Mouse (Mus musculus): ENCODE data around the gene Ttyh1.

- no peak for TF ChIP-seq POLR2A (IDR thresholded peaks at IDR 0.05; ENCODE audit: extremely low read depth, insufficient read depth, low read length)
- no peak for TF ChIP-seq CTCF (IDR thresholded peaks at IDR 0.05; ENCODE audit: low read depth, low read length)
Measured at GRCm38 (mm10) chr7:4170193-4170938, 51.2 kb downstream of the Ttyh1 start.

All from liver, adult 2 months (tissue).